Mouse (Mus musculus): ENCODE data around the gene Thrb.

DNA sequence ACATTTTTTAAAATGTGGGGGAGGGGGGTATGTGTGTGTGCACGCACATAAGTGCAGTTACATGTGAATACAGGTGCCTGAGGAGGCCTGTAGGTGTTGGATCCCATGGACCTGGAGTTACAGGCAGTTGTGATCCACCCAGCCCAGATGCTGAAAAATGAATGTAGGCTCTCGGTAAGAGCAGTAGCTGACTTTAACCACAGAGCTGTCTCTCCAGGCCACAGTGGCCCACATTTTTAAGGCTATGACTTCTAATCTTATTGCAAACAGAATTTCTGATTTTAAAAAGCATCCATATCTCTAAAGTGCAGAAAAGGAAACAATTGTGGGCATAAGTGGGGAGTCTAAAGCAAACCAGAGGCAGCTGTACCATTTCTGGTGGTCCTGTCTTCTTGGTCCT lies 328.5 kb downstream of the Thrb start:
- TF ChIP-seq CTCF (conservative IDR thresholded peaks at IDR 0.05; ENCODE audit: insufficient read depth, insufficient read length, low read depth, low read length) (no peak), POLR2A (IDR thresholded peaks at IDR 0.05; ENCODE audit: low read depth, low read length) (no peak)
